Mouse (Mus musculus): ENCODE results near the gene Fyb.

Gene Fyb

DNA sequence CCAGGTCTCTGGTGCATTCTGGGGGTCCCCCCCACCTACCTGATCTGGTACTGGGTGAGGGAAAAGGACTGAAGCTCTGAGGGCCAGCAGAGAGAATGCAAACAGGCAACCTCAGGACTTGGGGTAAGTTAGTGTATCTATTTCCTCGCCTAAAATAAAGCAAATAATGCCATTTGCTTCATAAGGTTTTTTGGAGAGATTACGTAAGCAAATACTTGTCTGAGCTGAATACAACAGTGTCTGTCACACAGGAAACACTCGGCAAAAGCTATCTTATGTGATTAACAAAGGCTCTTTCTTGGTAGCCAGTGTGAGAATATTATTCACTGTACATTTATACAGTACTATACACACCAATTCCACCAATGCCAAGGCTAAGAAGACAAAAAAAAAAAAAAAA is 76.0 kb downstream of the Fyb start:
- DNase-seq (ENCODE audit: low spot score in 2 of 2) = no peak

- no peak for DNase-seq (ENCODE audit: low spot score in 2 of 2)
These were observed 77.7 kb downstream of the Fyb start for GRCm38 (mm10) chr15:6600314-6600713.

DNA sequence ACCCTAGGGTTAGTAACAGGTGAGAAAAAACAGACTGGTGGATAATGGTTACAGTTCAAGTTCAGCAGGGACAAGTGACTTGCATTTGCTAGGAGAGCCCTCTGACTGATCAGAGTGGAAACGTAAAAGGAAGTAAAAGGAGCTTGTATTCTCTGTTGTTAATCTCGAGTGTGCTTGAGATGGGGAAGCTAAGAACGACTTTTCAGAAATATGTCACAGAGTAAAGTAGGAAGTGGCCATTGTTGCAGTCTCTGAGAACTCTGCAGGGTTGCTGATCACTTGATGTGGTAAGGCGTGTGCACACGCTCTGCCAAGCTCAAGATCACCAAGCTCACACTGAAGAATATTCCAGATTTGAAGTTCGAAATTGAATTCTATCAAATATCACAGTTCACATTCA is 78.7 kb downstream of the Fyb start:
- DNase-seq (ENCODE audit: low spot score in 2 of 2) = peak in 1 of 2 experiments; percentile 44

DNA sequence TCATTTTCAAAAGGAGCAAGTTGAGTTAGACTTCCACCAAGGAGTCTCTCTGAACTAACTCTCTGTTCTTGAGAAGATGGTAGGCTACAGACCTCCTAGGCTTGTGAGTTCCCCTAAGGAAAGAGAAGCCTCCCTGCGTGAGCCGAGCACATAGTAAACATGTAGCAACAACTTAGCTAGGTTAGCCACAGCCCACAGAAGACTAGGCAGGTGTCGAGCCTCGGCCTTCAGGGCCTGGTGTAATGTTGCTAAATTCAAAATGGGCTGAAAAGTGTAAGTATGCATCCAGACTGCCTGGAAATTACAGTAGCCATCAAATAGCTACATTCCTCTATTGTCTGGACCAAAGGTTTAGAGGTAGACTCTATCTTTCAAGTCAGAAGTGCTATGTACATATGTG is 79.3 kb downstream of the Fyb start:
- no peak for DNase-seq (ENCODE audit: low spot score in 2 of 2)

DNA sequence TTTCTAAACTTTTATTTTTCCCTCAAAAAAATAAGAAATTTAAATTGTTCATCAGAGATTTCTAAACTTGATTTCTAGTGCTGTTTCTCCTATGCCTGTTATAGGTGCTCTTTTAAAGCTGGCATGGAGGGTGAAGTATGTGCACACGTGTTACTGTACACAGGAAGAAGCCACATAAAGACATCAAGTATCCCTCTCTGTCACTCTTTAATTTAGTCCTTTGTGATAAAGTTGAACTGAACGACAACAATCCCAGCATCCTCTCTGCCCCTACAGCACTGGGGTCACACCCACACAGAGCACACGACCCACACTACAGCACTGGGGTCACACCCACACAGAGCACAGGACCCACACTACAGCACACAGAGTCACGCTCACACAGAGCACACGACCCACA is 88.0 kb downstream of the Fyb start:
- no peak for DNase-seq (ENCODE audit: low spot score in 2 of 2)

DNA sequence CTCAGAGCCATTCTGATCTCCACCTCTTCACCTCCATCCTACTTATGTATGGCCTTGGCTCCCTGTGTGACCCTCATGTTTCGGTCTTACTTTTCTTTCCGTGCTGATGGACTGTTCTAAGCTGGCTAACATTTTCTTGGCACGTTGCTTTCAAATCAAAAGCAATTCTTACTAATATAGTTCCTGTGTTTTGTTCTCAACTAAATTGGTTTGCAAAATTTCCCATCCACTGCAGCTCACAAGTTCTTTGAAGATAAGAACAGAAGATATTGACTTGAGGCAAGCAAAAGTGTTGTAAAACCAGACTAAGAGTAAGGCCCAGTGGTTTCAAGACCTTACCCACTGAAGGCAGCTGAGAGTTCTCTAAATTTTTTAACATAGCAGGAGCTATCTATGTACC is 90.2 kb downstream of the Fyb start:
- no peak for DNase-seq (ENCODE audit: low spot score in 2 of 2)

- DNase-seq (ENCODE audit: low spot score in 2 of 2) = no peak
These were observed 93.9 kb downstream of the Fyb start for GRCm38 (mm10) chr15:6616382-6617149.

DNA sequence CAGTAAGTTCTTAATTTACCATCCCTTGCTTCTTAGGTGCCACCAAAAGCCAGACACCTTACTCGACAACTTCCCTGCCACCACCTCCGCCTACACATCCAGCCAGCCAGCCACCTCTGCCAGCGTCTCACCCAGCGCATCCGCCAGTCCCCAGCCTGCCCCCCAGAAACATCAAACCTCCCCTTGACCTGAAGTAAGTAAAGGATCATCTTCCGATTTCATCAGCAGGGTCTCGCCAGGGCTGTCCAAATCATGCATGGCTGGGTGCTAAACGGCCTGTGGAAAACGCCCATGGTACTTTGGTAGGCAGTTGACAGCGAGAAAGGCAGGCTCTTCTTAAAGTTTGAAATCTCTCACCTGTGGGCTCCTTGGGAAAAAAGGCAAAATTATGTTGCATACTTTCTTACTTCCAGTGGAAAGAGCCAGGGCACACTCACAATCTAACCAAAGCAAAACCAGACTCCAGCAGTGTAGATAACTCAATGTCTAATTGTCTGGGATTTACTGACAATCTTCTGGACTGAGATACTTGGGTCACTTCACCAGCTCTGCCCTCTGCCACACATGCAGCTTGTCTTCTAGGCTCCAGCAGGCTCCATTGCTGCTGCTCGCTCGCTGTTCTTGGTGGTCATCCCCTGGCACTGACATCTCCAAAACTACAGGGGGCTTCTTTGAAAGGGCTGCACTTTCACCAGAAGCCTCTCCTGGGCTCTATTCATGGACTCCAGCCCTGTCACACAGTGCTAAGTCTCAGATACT is 97.1 kb downstream of the Fyb start:
- no peak for DNase-seq (ENCODE audit: low spot score in 2 of 2)

DNA sequence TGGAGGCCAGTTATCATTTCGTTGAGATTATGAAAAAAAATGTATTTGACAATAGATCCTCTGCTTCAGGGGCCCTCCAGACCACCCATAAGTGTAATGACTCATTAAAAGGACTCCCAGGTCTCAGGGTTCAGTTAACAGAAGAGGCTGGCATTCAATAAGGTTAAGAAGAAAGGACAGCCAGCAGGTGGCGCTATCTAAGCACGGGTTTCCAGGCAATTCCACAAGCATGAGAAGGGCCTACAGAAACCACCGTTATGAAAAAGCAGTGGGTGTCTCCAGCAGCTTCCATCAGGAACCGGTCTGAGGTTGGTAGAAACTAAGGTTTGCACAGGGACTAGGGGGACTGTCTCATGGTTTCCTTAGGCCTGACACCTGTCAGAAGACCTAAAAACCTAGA is 99.9 kb downstream of the Fyb start:
- peak; percentile 69 to 91 for DNase-seq (ENCODE audit: low spot score in 2 of 2)

DNA sequence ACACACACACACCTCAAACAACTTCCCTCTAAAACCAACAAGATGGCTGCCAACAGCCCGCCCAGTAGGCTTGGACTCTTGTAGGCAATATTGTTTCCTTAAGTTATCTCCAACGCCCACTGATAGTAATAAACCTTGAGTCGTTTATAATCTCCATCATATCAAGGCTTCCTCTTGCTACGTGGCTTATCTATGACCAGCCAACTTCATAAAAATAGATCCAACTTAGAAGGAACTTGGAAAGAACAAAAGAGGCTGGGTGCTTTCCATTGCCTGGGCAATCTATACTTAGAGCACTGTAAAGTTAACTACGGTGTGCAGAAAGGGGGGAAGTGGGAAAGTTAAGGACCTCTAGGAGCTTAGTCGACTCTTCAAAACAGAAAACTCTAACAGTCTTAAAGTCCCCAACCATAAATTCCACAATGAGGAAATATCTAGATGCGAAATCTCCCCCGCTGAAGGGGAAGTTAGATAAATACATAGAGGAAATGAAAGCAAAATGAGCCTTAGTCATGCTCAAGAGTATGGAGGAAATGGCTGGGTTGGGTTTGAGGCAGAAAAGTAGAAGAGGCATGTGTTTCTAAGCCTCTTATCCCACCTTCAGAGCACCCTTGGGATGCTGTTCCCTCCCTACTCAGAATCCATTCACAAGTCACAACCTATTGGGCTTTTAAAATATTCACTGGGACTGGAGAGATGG is 101.0 kb downstream of the Fyb start:
- no peak for DNase-seq (ENCODE audit: low spot score in 2 of 2)

DNA sequence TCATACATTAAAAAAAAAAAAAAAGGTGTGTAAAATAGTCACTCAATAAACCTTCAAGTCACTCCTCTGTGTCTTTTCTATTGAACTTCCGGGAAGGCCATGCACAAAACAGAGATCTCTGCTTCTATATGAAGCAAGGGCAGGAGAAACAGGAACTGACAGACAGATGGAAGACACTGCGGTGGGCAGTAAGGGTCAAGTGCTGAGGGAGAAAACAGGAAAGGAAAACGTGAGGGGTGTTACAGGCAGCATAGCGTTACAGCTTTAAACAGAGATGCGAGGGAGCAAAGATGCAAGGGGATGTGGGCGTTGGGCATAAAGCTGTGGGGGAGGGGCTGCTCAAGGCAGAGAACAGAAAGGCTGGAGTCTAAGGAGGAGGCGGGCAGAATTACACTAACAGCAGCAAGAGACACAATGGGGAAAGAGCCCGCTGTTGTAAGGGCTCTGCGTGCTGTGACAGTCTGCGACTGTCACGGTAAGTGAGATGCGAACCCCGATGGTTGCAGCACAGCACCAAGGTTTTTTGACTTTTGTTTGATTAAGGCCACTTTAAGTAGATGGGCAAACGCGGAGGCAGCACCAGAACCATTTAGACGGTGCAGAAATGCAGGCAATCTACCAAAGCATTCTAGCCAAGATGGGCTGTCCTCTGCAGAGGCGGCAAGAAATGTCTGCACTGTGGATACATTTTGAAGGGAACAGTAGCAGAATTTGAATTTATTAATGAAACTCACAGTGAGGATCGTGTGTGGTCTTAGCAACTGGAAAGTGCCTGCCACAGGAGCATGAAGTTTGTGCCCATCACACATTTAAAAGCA is 101.9 kb downstream of the Fyb start:
- DNase-seq (ENCODE audit: low spot score in 2 of 2) = peak; percentile 56 to 68

- peak; percentile 44 to 76 for DNase-seq (ENCODE audit: low spot score in 2 of 2)
These were observed 103.0 kb downstream of the Fyb start for GRCm38 (mm10) chr15:6625607-6626033.

GRCm38 (mm10) chr15:6626123-6626522 is 103.5 kb downstream of the Fyb start:
- no peak for DNase-seq (ENCODE audit: low spot score in 2 of 2)

DNA sequence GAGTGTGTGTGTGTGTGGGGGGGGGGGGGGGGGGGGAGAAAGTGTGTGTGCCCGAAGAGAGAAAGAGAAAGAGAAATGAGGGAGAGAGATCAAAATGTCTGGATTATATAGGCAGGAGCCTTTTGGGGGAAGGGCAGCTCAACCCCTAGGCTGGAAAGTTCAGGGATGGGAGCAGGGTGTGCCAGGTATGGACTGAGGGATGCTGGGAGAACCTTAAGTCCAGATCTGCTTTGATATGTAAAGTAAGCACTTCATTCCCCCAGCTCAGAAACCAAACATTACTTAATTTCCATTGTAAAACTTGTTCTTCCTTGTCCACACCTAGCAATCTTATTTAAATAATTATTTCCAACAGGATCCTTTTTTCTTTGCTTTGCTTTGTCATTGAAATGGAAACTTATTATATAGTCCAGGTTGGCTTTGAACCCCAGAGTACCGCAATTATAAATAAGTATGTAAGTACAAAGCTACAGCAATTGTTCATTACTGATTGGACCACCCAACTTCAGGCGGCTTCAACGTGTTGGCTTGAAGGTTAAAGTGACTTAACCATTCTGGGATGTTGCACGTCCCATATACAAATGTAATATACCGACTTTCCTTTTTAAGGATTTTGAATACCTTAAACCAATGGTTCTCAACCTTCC is 105.9 kb downstream of the Fyb start:
- no peak for DNase-seq (ENCODE audit: low spot score in 2 of 2)

GRCm38 (mm10) chr15:6629174-6629573 is 106.5 kb downstream of the Fyb start:
- no peak for DNase-seq (ENCODE audit: low spot score in 2 of 2)

DNA sequence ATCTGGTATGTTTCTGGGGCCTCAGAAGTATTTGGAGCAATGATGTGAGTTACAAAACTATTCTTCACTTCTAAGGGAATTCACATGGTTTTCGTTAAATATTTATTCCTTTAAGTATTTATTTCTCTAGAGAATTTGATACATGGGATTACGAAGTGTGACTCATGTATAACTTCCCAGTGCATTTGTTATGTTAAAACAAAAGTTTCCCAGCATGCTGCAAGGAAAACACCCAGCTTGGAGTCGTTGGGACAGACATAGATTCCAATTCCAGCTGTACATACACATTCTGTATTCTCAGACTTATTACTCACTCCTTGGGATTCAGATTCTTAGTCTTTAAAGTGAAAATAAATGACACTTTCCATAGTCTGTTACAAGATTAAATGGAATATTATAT is 112.8 kb downstream of the Fyb start:
- DNase-seq (ENCODE audit: low spot score in 2 of 2) = no peak

DNA sequence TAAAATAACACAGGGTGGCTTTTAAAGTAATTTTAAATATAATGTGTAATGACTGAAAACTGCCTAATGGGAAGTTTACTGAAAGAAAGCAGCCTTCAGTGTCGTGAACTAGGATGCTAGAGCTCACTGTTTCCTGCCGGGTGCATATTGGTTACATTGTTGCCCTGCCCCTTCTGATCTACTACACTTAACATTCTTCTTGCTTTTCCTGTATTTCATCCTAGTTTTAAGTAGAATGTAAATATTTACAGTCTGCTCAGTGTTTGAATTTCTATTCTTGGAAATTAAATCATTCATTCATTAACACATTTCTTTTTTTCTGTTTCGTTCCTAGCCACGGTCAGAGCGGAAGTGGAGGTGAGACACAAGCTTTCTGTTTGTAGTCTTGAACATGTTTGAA is 119.6 kb downstream of the Fyb start:
- DNase-seq (ENCODE audit: low spot score in 2 of 2) = no peak

DNA sequence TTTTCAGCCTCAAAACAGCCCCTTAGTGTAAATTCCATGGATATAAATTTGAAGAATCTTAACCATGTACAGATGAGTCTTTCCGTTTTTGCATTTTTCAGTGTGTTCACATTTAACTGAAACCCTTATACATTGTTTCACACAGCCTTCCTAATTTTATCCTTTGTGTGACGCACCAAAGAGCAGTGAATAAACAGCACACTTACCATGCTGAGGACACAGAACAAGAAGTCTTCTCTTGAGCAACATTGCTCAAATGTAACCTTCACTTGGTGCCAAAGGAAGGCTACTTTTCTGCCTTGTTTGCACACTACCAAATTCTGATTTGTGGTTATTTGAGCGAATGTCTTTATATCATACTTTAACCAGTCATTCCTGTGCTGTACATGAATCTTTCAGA is 122.8 kb downstream of the Fyb start:
- no peak for DNase-seq (ENCODE audit: low spot score in 2 of 2)

DNA sequence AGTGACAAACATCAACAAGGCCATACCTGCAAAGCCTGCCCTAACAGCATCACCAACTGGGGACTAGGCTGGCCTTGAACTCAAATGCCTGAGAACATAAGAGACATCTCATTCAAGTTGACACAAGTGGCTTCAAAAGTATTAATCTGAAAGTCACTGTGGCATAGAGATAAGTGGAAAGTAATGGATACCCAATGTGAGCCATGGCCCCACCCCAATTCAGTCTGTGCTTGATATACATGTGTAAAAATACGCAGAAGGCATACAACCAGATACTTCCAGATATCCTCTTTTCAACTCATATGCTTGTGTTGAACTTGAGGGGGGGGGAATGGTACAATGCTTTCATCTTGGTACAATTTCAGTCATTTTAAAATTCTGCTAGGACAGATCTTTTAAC is 124.4 kb downstream of the Fyb start:
- DNase-seq (ENCODE audit: low spot score in 2 of 2) = no peak

DNA sequence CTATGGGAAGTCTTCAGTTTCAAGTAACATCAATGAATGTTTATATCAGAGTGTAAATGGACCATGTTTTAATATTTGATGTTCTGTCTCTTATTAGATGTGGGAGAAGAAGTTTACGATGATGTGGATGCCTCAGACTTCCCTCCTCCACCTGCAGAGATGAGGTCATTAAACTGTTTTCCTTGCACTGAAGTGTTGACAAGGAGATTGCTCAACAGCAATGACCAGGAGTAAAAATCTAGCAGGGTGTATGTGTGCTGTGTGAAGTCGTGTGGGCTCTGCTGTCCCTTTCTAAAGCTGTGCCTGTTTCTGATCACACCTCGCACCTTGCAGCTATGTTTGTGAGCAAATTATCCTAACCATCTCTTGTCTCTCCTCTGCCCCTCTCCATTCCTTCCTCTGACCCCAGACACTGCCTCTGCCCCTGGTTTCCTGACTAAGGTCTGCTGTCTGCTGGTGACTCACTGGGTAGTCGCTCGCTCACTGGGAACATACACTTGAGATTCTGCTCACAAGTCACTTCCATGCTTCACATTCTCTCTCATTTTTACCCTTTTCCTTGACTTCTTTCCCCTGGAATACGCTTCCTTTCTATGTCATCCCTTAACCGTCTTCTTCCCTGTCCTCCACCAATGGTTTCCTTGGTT is 126.2 kb downstream of the Fyb start:
- no peak for DNase-seq (ENCODE audit: low spot score in 2 of 2)

GRCm38 (mm10) chr15:6653046-6653445 is 130.4 kb downstream of the Fyb start:
- no peak for DNase-seq (ENCODE audit: low spot score in 2 of 2)

Data from thymus, postnatal 10 days (tissue).